Mouse (Mus musculus): ENCODE results near the gene Brd2. TPM values are rescaled to one million over a fixed set of nuclear protein-coding genes. Genes with fewer than 3 reads are reported as not detected.
A peak's percentile ranks its signal among the peaks of the same experiment; 100 is the strongest.

Gene Brd2
- polyA plus RNA-seq, 1 experiment from 2014 or later = 144 TPM

GRCm38 (mm10) chr17:34137601-34138000, 15.2 kb upstream of the Brd2 start:
- WGBS = 72% methylated on average over 7 of the region's 7 CpGs
- Histone ChIP-seq H3K9me3 (ENCODE audit: control insufficient read depth, low read length) (no peaks in the 10 kb centered on the region), H3K9ac (ENCODE audit: low read length) (no peak overlapping the region), H3K4me3 (ENCODE audit: low read depth, low read length) (no peak overlapping the region), H3K4me1 (replicated peaks; ENCODE audit: control insufficient read depth, insufficient read depth, low read length) (peaks cover 4% of the 10 kb centered on the region; the same call in 1 of the 2 replicates), H3K36me3 (ENCODE audit: control insufficient read depth, insufficient read depth, low read length) (no peaks in the 10 kb centered on the region), H3K27me3 (replicated peaks; ENCODE audit: control insufficient read depth, insufficient read depth, low read length) (peaks cover 18% of the 10 kb centered on the region), H3K4me2 (ENCODE audit: low read length) (no peak overlapping the region), H3K27ac (ENCODE audit: low read depth) (no peak overlapping the region)
- ATAC-seq (replicated peaks; ENCODE audit: low FRiP score, low TSS enrichment, low read depth) (no peak), DNase-seq (ENCODE audit: low spot score) (no peak)

GRCm38 (mm10) chr17:34135297-34136224, 13.1 kb upstream of the Brd2 start:
- Histone ChIP-seq H3K27me3 (replicated peaks; ENCODE audit: control insufficient read depth, insufficient read depth, low read length) (peaks cover 12% of the 10 kb centered on the region; the same call in 1 of the 2 replicates), H3K4me1 (replicated peaks; ENCODE audit: control insufficient read depth, insufficient read depth, low read length) (peaks cover 4% of the 10 kb centered on the region; the same call in 1 of the 2 replicates), H3K9ac (ENCODE audit: low read length) (no peak overlapping the region), H3K36me3 (ENCODE audit: control insufficient read depth, insufficient read depth, low read length) (no peaks in the 10 kb centered on the region), H3K27ac (ENCODE audit: low read depth) (no peak overlapping the region), H3K9me3 (ENCODE audit: control insufficient read depth, low read length) (no peaks in the 10 kb centered on the region), H3K4me2 (ENCODE audit: low read length) (peak overlapping the region; percentile 56), H3K4me3 (ENCODE audit: low read depth, low read length) (peak overlapping the region; percentile 23)
- WGBS = 7% methylated on average over 31 of the region's 31 CpGs
- ATAC-seq (replicated peaks; ENCODE audit: low FRiP score, low TSS enrichment, low read depth) = peak; percentile 96
- DNase-seq (ENCODE audit: low spot score) = peak; percentile 99

GRCm38 (mm10) chr17:34134451-34134850, 12.0 kb upstream of the Brd2 start:
- Histone ChIP-seq H3K9ac (ENCODE audit: low read length) (no peak overlapping the region), H3K27me3 (replicated peaks; ENCODE audit: control insufficient read depth, insufficient read depth, low read length) (peaks cover 4% of the 10 kb centered on the region; the same call in 1 of the 2 replicates), H3K27ac (ENCODE audit: low read depth) (no peak overlapping the region), H3K36me3 (ENCODE audit: control insufficient read depth, insufficient read depth, low read length) (no peaks in the 10 kb centered on the region), H3K4me3 (ENCODE audit: low read depth, low read length) (no peak overlapping the region), H3K9me3 (ENCODE audit: control insufficient read depth, low read length) (no peaks in the 10 kb centered on the region), H3K4me2 (ENCODE audit: low read length) (no peak overlapping the region), H3K4me1 (replicated peaks; ENCODE audit: control insufficient read depth, insufficient read depth, low read length) (peaks cover under 1% of the 10 kb centered on the region; the same call in 1 of the 2 replicates)
- ATAC-seq (replicated peaks; ENCODE audit: low FRiP score, low TSS enrichment, low read depth) = no peak
- DNase-seq (ENCODE audit: low spot score) = no peak
- WGBS = 88% methylated on average over 3 of the region's 3 CpGs

GRCm38 (mm10) chr17:34133289-34133688, 10.9 kb upstream of the Brd2 start:
- Histone ChIP-seq H3K4me3 (ENCODE audit: low read depth, low read length) (no peak overlapping the region), H3K4me1 (replicated peaks; ENCODE audit: control insufficient read depth, insufficient read depth, low read length) (peaks cover 11% of the 10 kb centered on the region; the same call in 1 of the 2 replicates), H3K9ac (ENCODE audit: low read length) (no peak overlapping the region), H3K27me3 (replicated peaks; ENCODE audit: control insufficient read depth, insufficient read depth, low read length) (no peaks in the 10 kb centered on the region; the same call in 1 of the 2 replicates), H3K4me2 (ENCODE audit: low read length) (no peak overlapping the region), H3K27ac (ENCODE audit: low read depth) (no peak overlapping the region), H3K36me3 (ENCODE audit: control insufficient read depth, insufficient read depth, low read length) (no peaks in the 10 kb centered on the region), H3K9me3 (ENCODE audit: control insufficient read depth, low read length) (no peaks in the 10 kb centered on the region)
- no peak for ATAC-seq (replicated peaks; ENCODE audit: low FRiP score, low TSS enrichment, low read depth)
- 81% methylated on average over 11 of the region's 11 CpGs for WGBS
- DNase-seq (ENCODE audit: low spot score) = no peak

- no peak overlapping the region for H3K4me2 ChIP-seq (ENCODE audit: low read length)
- H3K36me3 ChIP-seq (ENCODE audit: control insufficient read depth, insufficient read depth, low read length) = no peaks in the 10 kb centered on the region
- H3K4me3 ChIP-seq (ENCODE audit: low read depth, low read length) = no peak overlapping the region
- no peak overlapping the region for H3K27ac ChIP-seq (ENCODE audit: low read depth)
- H3K9ac ChIP-seq (ENCODE audit: low read length) = no peak overlapping the region
- DNase-seq (ENCODE audit: low spot score) (no peak), ATAC-seq (replicated peaks; ENCODE audit: low FRiP score, low TSS enrichment, low read depth) (no peak)
- H3K4me1 ChIP-seq (replicated peaks; ENCODE audit: control insufficient read depth, insufficient read depth, low read length) = peaks cover 23% of the 10 kb centered on the region; the same call in 1 of the 2 replicates
- H3K9me3 ChIP-seq (ENCODE audit: control insufficient read depth, low read length) = no peaks in the 10 kb centered on the region
- 77% methylated on average over 7 of the region's 7 CpGs for WGBS
- no peaks in the 10 kb centered on the region; the same call in 1 of the 2 replicates for H3K27me3 ChIP-seq (replicated peaks; ENCODE audit: control insufficient read depth, insufficient read depth, low read length)
Measured at GRCm38 (mm10) chr17:34131911-34132310, 9.5 kb upstream of the Brd2 start.

- Histone ChIP-seq H3K36me3 (ENCODE audit: control insufficient read depth, insufficient read depth, low read length) (no peaks in the 10 kb centered on the region), H3K4me2 (ENCODE audit: low read length) (no peak overlapping the region), H3K27me3 (replicated peaks; ENCODE audit: control insufficient read depth, insufficient read depth, low read length) (no peaks in the 10 kb centered on the region), H3K9me3 (ENCODE audit: control insufficient read depth, low read length) (no peaks in the 10 kb centered on the region), H3K4me3 (ENCODE audit: low read depth, low read length) (no peak overlapping the region), H3K9ac (ENCODE audit: low read length) (no peak overlapping the region), H3K27ac (ENCODE audit: low read depth) (no peak overlapping the region), H3K4me1 (replicated peaks; ENCODE audit: control insufficient read depth, insufficient read depth, low read length) (peaks cover 27% of the 10 kb centered on the region; the same call in 1 of the 2 replicates)
- ATAC-seq (replicated peaks; ENCODE audit: low FRiP score, low TSS enrichment, low read depth) = no peak
- 76% methylated on average over 19 of the region's 19 CpGs for WGBS
- DNase-seq (ENCODE audit: low spot score) = peak; percentile 47
Measured at GRCm38 (mm10) chr17:34130073-34130947, 7.9 kb upstream of the Brd2 start.

- H3K27ac ChIP-seq (ENCODE audit: low read depth) = peak overlapping the region; percentile 23
- no peak overlapping the region for H3K4me3 ChIP-seq (ENCODE audit: low read depth, low read length)
- H3K4me1 ChIP-seq (replicated peaks; ENCODE audit: control insufficient read depth, insufficient read depth, low read length) = peaks cover 34% of the 10 kb centered on the region; the same call in 1 of the 2 replicates
- peak overlapping the region; percentile 15; the same call in 1 of the 2 replicates for H3K4me2 ChIP-seq (ENCODE audit: low read length)
- DNase-seq (ENCODE audit: low spot score) (peak; percentile 54), ATAC-seq (replicated peaks; ENCODE audit: low FRiP score, low TSS enrichment, low read depth) (no peak)
- no peaks in the 10 kb centered on the region for H3K36me3 ChIP-seq (ENCODE audit: control insufficient read depth, insufficient read depth, low read length)
- no peaks in the 10 kb centered on the region for H3K9me3 ChIP-seq (ENCODE audit: control insufficient read depth, low read length)
- no peaks in the 10 kb centered on the region for H3K27me3 ChIP-seq (replicated peaks; ENCODE audit: control insufficient read depth, insufficient read depth, low read length)
- 21% methylated on average over 18 of the region's 18 CpGs for WGBS
- no peak overlapping the region for H3K9ac ChIP-seq (ENCODE audit: low read length)
Measured at GRCm38 (mm10) chr17:34128944-34129791, 6.7 kb upstream of the Brd2 start.
